In genomic region chr13:118572555-118572954, GRCm38 (mm10) we compare ENCODE assay signal across 32 mouse cellular contexts.
DNase-seq lines count a peak whose midpoint lies in the region; ATAC-seq and TF ChIP-seq lines count a peak whose summit lies in the region.
"Had no signal": no experiment of that assay in that cellular context is flagged by ENCODE, and none has a peak within 500 bp of the region (broad histone marks: within the 10 kb centered on the region; RNA-seq: fewer than 3 reads in every experiment).

No protein-coding gene starts in this region.

- H3K4me3 ChIP-seq in forebrain, embryonic 12.5 days (replicated peaks): no peak overlapping the region
- H3K4me3 ChIP-seq in forebrain, embryonic 16.5 days (replicated peaks; ENCODE audit: low read length): no peak overlapping the region
- H3K4me3 ChIP-seq in midbrain, postnatal 0 days (ENCODE audit: low read depth, low read length): no peak overlapping the region
- H3K4me3 ChIP-seq in midbrain, embryonic 10.5 days: no peak overlapping the region
- H3K4me3 ChIP-seq in kidney, embryonic 14.5 days (ENCODE audit: low read length): no peak overlapping the region
- H3K4me3 ChIP-seq: embryonic facial prominence, embryonic 15.5 days; gastrocnemius, adult 2 months; hindbrain, embryonic 12.5 days; kidney, embryonic 15.5 days; midbrain, embryonic 15.5 days had no signal

- no peak overlapping the region for H3K27ac ChIP-seq in forebrain, embryonic 12.5 days
- H3K27ac ChIP-seq in forebrain, embryonic 16.5 days (ENCODE audit: low read length): no peak overlapping the region
- H3K27ac ChIP-seq in midbrain, postnatal 0 days (ENCODE audit: low read depth, low read length): no peak overlapping the region
- H3K27ac ChIP-seq in midbrain, embryonic 10.5 days (replicated peaks): no peak overlapping the region
- no peak overlapping the region for H3K27ac ChIP-seq in kidney, embryonic 14.5 days (ENCODE audit: low read depth, low read length)
- H3K27ac ChIP-seq: embryonic facial prominence, embryonic 15.5 days; gastrocnemius, adult 2 months; hindbrain, embryonic 12.5 days; kidney, embryonic 15.5 days; liver, embryonic 14.5 days; midbrain, embryonic 15.5 days; stomach, postnatal 0 days had no signal

- no peak for TF ChIP-seq CTCF in midbrain, postnatal 0 days (IDR thresholded peaks at IDR 0.05)

- no peak overlapping the region for H3K4me2 ChIP-seq in forebrain, embryonic 12.5 days
- H3K4me2 ChIP-seq in forebrain, embryonic 16.5 days (ENCODE audit: low read length): no peak overlapping the region
- H3K4me2 ChIP-seq in midbrain, postnatal 0 days (ENCODE audit: low read depth, low read length, poor library complexity, severe bottlenecking): no peak overlapping the region
- H3K4me2 ChIP-seq in kidney, embryonic 14.5 days (replicated peaks; ENCODE audit: low read depth, low read length): no peak overlapping the region
- H3K4me2 ChIP-seq: embryonic facial prominence, embryonic 15.5 days; heart, embryonic 11.5 days; hindbrain, embryonic 12.5 days; kidney, embryonic 15.5 days; lung, embryonic 14.5 days; midbrain, embryonic 15.5 days had no signal

- 4% methylated on average over 1 of the region's 1 CpGs for WGBS in forebrain, embryonic 12.5 days
- 0% methylated on average over 1 of the region's 1 CpGs for WGBS in forebrain, embryonic 16.5 days
- WGBS in midbrain, postnatal 0 days: 53% methylated on average over 1 of the region's 1 CpGs
- 65% methylated on average over 1 of the region's 1 CpGs for WGBS in midbrain, embryonic 10.5 days
- WGBS in kidney, embryonic 14.5 days: 53% methylated on average over 1 of the region's 1 CpGs

- H3K9me3 ChIP-seq in forebrain, embryonic 12.5 days: no peaks in the 10 kb centered on the region
- no peaks in the 10 kb centered on the region for H3K9me3 ChIP-seq in forebrain, embryonic 16.5 days (ENCODE audit: control insufficient read depth, low read length)
- no peaks in the 10 kb centered on the region for H3K9me3 ChIP-seq in midbrain, postnatal 0 days (ENCODE audit: low read length)
- no peaks in the 10 kb centered on the region for H3K9me3 ChIP-seq in midbrain, embryonic 10.5 days (replicated peaks)
- H3K9me3 ChIP-seq in kidney, embryonic 14.5 days (ENCODE audit: control insufficient read depth, low read length): no peaks in the 10 kb centered on the region
- H3K9me3 ChIP-seq: embryonic facial prominence, embryonic 15.5 days; hindbrain, embryonic 12.5 days; kidney, embryonic 15.5 days; midbrain, embryonic 15.5 days had no signal

- no peaks in the 10 kb centered on the region for H3K4me1 ChIP-seq in forebrain, embryonic 12.5 days
- no peaks in the 10 kb centered on the region for H3K4me1 ChIP-seq in forebrain, embryonic 16.5 days (replicated peaks; ENCODE audit: control insufficient read depth, insufficient read depth, low read length)
- no peaks in the 10 kb centered on the region for H3K4me1 ChIP-seq in midbrain, postnatal 0 days (ENCODE audit: insufficient read depth, low read length)
- H3K4me1 ChIP-seq in midbrain, embryonic 10.5 days: no peaks in the 10 kb centered on the region
- H3K4me1 ChIP-seq in kidney, embryonic 14.5 days (ENCODE audit: control insufficient read depth, insufficient read depth, low read length): no peaks in the 10 kb centered on the region
- H3K4me1 ChIP-seq: embryonic facial prominence, embryonic 15.5 days; hindbrain, embryonic 12.5 days; kidney, embryonic 15.5 days; midbrain, embryonic 15.5 days had no signal

- no peaks in the 10 kb centered on the region for H3K36me3 ChIP-seq in forebrain, embryonic 12.5 days (replicated peaks)
- no peaks in the 10 kb centered on the region for H3K36me3 ChIP-seq in forebrain, embryonic 16.5 days (ENCODE audit: control insufficient read depth, insufficient read depth)
- no peaks in the 10 kb centered on the region for H3K36me3 ChIP-seq in midbrain, postnatal 0 days (ENCODE audit: insufficient read depth, low read length)
- H3K36me3 ChIP-seq in midbrain, embryonic 10.5 days: no peaks in the 10 kb centered on the region
- no peaks in the 10 kb centered on the region for H3K36me3 ChIP-seq in kidney, embryonic 14.5 days (ENCODE audit: control insufficient read depth, insufficient read depth, low read length)
- H3K36me3 ChIP-seq: embryonic facial prominence, embryonic 15.5 days; hindbrain, embryonic 12.5 days; kidney, embryonic 15.5 days; midbrain, embryonic 15.5 days had no signal

- peak; percentile 58; the same call in 1 of the 2 replicates for ATAC-seq in forebrain, embryonic 12.5 days (ENCODE audit: low FRiP score)
- ATAC-seq in forebrain, embryonic 16.5 days: no peak
- ATAC-seq in midbrain, postnatal 0 days (ENCODE audit: low FRiP score): no peak
- ATAC-seq in kidney, embryonic 14.5 days (ENCODE audit: low FRiP score, low TSS enrichment): no peak
- ATAC-seq: activated CD4-positive, CD25-positive, alpha-beta regulatory T cell, adult 4 months; CD4-positive, CD25-positive, alpha-beta regulatory T cell, adult 4 months; inflammation-experienced regulatory T-cells, adult 6 months; midbrain, embryonic 15.5 days had no signal

- H3K9ac ChIP-seq in forebrain, embryonic 12.5 days: no peak overlapping the region
- H3K9ac ChIP-seq in forebrain, embryonic 16.5 days (replicated peaks; ENCODE audit: low read depth, low read length): no peak overlapping the region
- no peak overlapping the region for H3K9ac ChIP-seq in midbrain, postnatal 0 days (replicated peaks; ENCODE audit: low read length, poor library complexity, severe bottlenecking)
- H3K9ac ChIP-seq in kidney, embryonic 14.5 days (ENCODE audit: low read depth, low read length): no peak overlapping the region
- H3K9ac ChIP-seq: embryonic facial prominence, embryonic 15.5 days; hindbrain, embryonic 12.5 days; kidney, embryonic 15.5 days; liver, embryonic 14.5 days; lung, embryonic 14.5 days; midbrain, embryonic 15.5 days had no signal

- peak; percentile 50 for DNase-seq in midbrain, postnatal 0 days (ENCODE audit: low spot score)
- DNase-seq in midbrain, embryonic 10.5 days (ENCODE audit: low spot score): no peak
- DNase-seq in embryo, embryonic 9.5 days (ENCODE audit: extremely low spot score): peak; percentile 15
- DNase-seq in adrenal gland, adult (ENCODE audit: inconsistent age in 2 of 2, low spot score in 1 of 2): no peak
- DNase-seq: adrenal gland, adult 8-10 months; cerebellum, adult 8-10 months; gastrocnemius, adult 2 months; gastrocnemius, postnatal 36 days; heart, adult 18-20 months; heart, postnatal 36 days; kidney, adult 11 months; kidney, postnatal 4 days; layer of hippocampus, postnatal 36 days; liver; lung, embryonic 14.5 days; lung, postnatal 14 days; right cerebral cortex, postnatal 4 days; thymus, adult 18-20 months; thymus, postnatal 25 days had no signal

- peaks cover 4% of the 10 kb centered on the region; the same call in 1 of the 2 replicates for H3K27me3 ChIP-seq in forebrain, embryonic 12.5 days
- no peaks in the 10 kb centered on the region for H3K27me3 ChIP-seq in forebrain, embryonic 16.5 days (replicated peaks; ENCODE audit: control insufficient read depth, insufficient read depth, low read length)
- H3K27me3 ChIP-seq in midbrain, postnatal 0 days (ENCODE audit: insufficient read depth, low read length): no peaks in the 10 kb centered on the region
- H3K27me3 ChIP-seq in midbrain, embryonic 10.5 days (ENCODE audit: low read depth, poor library complexity, severe bottlenecking): no peaks in the 10 kb centered on the region
- no peaks in the 10 kb centered on the region for H3K27me3 ChIP-seq in kidney, embryonic 14.5 days (ENCODE audit: control insufficient read depth, insufficient read depth, low read length)
- H3K27me3 ChIP-seq: embryonic facial prominence, embryonic 15.5 days; hindbrain, embryonic 12.5 days; kidney, embryonic 15.5 days; midbrain, embryonic 15.5 days had no signal

Comparison
In these comparisons a context has a peak if more than half of its experiments do, and no peak if none do; other contexts are left out.
1. DNase-seq: peak in midbrain, postnatal 0 days (single experiment) and embryo, embryonic 9.5 days (single experiment); none in midbrain, embryonic 10.5 days (single experiment) and adrenal gland, adult (0 of 2).